Mouse (Mus musculus): Measurements from ENCODE around the gene Hoxa6. TPM values are rescaled to one million over a fixed set of nuclear protein-coding genes. Genes with fewer than 3 reads are reported as not detected.

Gene Hoxa6
- polyA plus RNA-seq, 1 experiment from 2014 or later = 2.9 TPM

GRCm38 (mm10) chr6:52235866-52236265 is 27.3 kb upstream of the Hoxa6 start:
- no peak for ATAC-seq (ENCODE audit: low FRiP score, low TSS enrichment)
- H3K4me3 ChIP-seq (ENCODE audit: low read length) = peak overlapping the region; percentile 83
- H3K27me3 ChIP-seq (ENCODE audit: insufficient read depth, low read length) = no peaks in the 10 kb centered on the region
- no peaks in the 10 kb centered on the region for H3K9me3 ChIP-seq (ENCODE audit: low read length)
- peaks cover 25% of the 10 kb centered on the region for H3K4me1 ChIP-seq (ENCODE audit: insufficient read depth, low read length)
- peak overlapping the region; percentile 84 for H3K4me2 ChIP-seq (replicated peaks; ENCODE audit: low read depth, low read length)
- peak overlapping the region; percentile 86 for H3K27ac ChIP-seq (ENCODE audit: low read length)
- 27% methylated on average over 6 of the region's 6 CpGs for WGBS
- H3K36me3 ChIP-seq (ENCODE audit: insufficient read depth, low read length) = peaks cover 7% of the 10 kb centered on the region; the same call in 1 of the 2 replicates
- H3K9ac ChIP-seq (replicated peaks; ENCODE audit: low read length) = peak overlapping the region; percentile 99

GRCm38 (mm10) chr6:52235267-52235666 is 26.7 kb upstream of the Hoxa6 start:
- WGBS = 13% methylated on average over 9 of the region's 9 CpGs
- H3K27ac ChIP-seq (ENCODE audit: low read length) = peak overlapping the region; percentile 86
- no peaks in the 10 kb centered on the region for H3K9me3 ChIP-seq (ENCODE audit: low read length)
- H3K9ac ChIP-seq (replicated peaks; ENCODE audit: low read length) = peak overlapping the region; percentile 99
- H3K4me3 ChIP-seq (ENCODE audit: low read length) = peak overlapping the region; percentile 83
- no peaks in the 10 kb centered on the region for H3K27me3 ChIP-seq (ENCODE audit: insufficient read depth, low read length)
- ATAC-seq (ENCODE audit: low FRiP score, low TSS enrichment) = 0 out of 2 replicates have a peak, but pooled peaks have one; percentile 8
- peaks cover 22% of the 10 kb centered on the region for H3K4me1 ChIP-seq (ENCODE audit: insufficient read depth, low read length)
- peak overlapping the region; percentile 84 for H3K4me2 ChIP-seq (replicated peaks; ENCODE audit: low read depth, low read length)
- peaks cover 7% of the 10 kb centered on the region; the same call in 1 of the 2 replicates for H3K36me3 ChIP-seq (ENCODE audit: insufficient read depth, low read length)

GRCm38 (mm10) chr6:52234428-52235140 is 26.1 kb upstream of the Hoxa6 start:
- peaks cover 7% of the 10 kb centered on the region; the same call in 1 of the 2 replicates for H3K36me3 ChIP-seq (ENCODE audit: insufficient read depth, low read length)
- peak overlapping the region; percentile 99 for H3K9ac ChIP-seq (replicated peaks; ENCODE audit: low read length)
- 1% methylated on average over 66 of the region's 68 CpGs for WGBS
- H3K4me3 ChIP-seq (ENCODE audit: low read length) = peak overlapping the region; percentile 83
- no peaks in the 10 kb centered on the region for H3K27me3 ChIP-seq (ENCODE audit: insufficient read depth, low read length)
- H3K27ac ChIP-seq (ENCODE audit: low read length) = peak overlapping the region; percentile 86
- H3K9me3 ChIP-seq (ENCODE audit: low read length) = no peaks in the 10 kb centered on the region
- peak; percentile 57; the same call in 1 of the 2 replicates for ATAC-seq (ENCODE audit: low FRiP score, low TSS enrichment)
- H3K4me2 ChIP-seq (replicated peaks; ENCODE audit: low read depth, low read length) = peak overlapping the region; percentile 84
- H3K4me1 ChIP-seq (ENCODE audit: insufficient read depth, low read length) = peaks cover 22% of the 10 kb centered on the region

- ATAC-seq (ENCODE audit: low FRiP score, low TSS enrichment) = peak; percentile 60
- H3K27ac ChIP-seq (ENCODE audit: low read length) = peak overlapping the region; percentile 86
- H3K4me1 ChIP-seq (ENCODE audit: insufficient read depth, low read length) = peaks cover 22% of the 10 kb centered on the region
- under 1% methylated on average over 70 of the region's 70 CpGs for WGBS
- peak overlapping the region; percentile 83 for H3K4me3 ChIP-seq (ENCODE audit: low read length)
- H3K9ac ChIP-seq (replicated peaks; ENCODE audit: low read length) = peak overlapping the region; percentile 99
- no peaks in the 10 kb centered on the region for H3K27me3 ChIP-seq (ENCODE audit: insufficient read depth, low read length)
- H3K9me3 ChIP-seq (ENCODE audit: low read length) = no peaks in the 10 kb centered on the region
- peak overlapping the region; percentile 84 for H3K4me2 ChIP-seq (replicated peaks; ENCODE audit: low read depth, low read length)
- peaks cover 7% of the 10 kb centered on the region; the same call in 1 of the 2 replicates for H3K36me3 ChIP-seq (ENCODE audit: insufficient read depth, low read length)
These were observed 25.3 kb upstream of the Hoxa6 start for GRCm38 (mm10) chr6:52233546-52234427.

GRCm38 (mm10) chr6:52232984-52233545 is 24.5 kb upstream of the Hoxa6 start:
- ATAC-seq (ENCODE audit: low FRiP score, low TSS enrichment) = no peak
- H3K27me3 ChIP-seq (ENCODE audit: insufficient read depth, low read length) = no peaks in the 10 kb centered on the region
- 1% methylated on average over 23 of the region's 23 CpGs for WGBS
- peaks cover 7% of the 10 kb centered on the region; the same call in 1 of the 2 replicates for H3K36me3 ChIP-seq (ENCODE audit: insufficient read depth, low read length)
- peaks cover 25% of the 10 kb centered on the region for H3K4me1 ChIP-seq (ENCODE audit: insufficient read depth, low read length)
- H3K9ac ChIP-seq (replicated peaks; ENCODE audit: low read length) = peak overlapping the region; percentile 99
- peak overlapping the region; percentile 84 for H3K4me2 ChIP-seq (replicated peaks; ENCODE audit: low read depth, low read length)
- peak overlapping the region; percentile 86 for H3K27ac ChIP-seq (ENCODE audit: low read length)
- H3K9me3 ChIP-seq (ENCODE audit: low read length) = no peaks in the 10 kb centered on the region
- H3K4me3 ChIP-seq (ENCODE audit: low read length) = peak overlapping the region; percentile 83

- Histone ChIP-seq H3K4me1 (ENCODE audit: insufficient read depth, low read length) (peaks cover 30% of the 10 kb centered on the region), H3K36me3 (ENCODE audit: insufficient read depth, low read length) (peaks cover 7% of the 10 kb centered on the region; the same call in 1 of the 2 replicates), H3K9ac (replicated peaks; ENCODE audit: low read length) (peak overlapping the region; percentile 99), H3K27ac (ENCODE audit: low read length) (peak overlapping the region; percentile 86), H3K27me3 (ENCODE audit: insufficient read depth, low read length) (no peaks in the 10 kb centered on the region), H3K4me2 (replicated peaks; ENCODE audit: low read depth, low read length) (peak overlapping the region; percentile 84), H3K9me3 (ENCODE audit: low read length) (no peaks in the 10 kb centered on the region), H3K4me3 (ENCODE audit: low read length) (peak overlapping the region; percentile 83)
- WGBS = under 1% methylated on average over 18 of the region's 18 CpGs
- ATAC-seq (ENCODE audit: low FRiP score, low TSS enrichment) = no peak
These were observed 24.0 kb upstream of the Hoxa6 start for GRCm38 (mm10) chr6:52232568-52232965.

- Histone ChIP-seq H3K36me3 (ENCODE audit: insufficient read depth, low read length) (peaks cover 7% of the 10 kb centered on the region; the same call in 1 of the 2 replicates), H3K4me1 (ENCODE audit: insufficient read depth, low read length) (peaks cover 33% of the 10 kb centered on the region), H3K4me2 (replicated peaks; ENCODE audit: low read depth, low read length) (peak overlapping the region; percentile 84), H3K27me3 (ENCODE audit: insufficient read depth, low read length) (no peaks in the 10 kb centered on the region), H3K4me3 (ENCODE audit: low read length) (peak overlapping the region; percentile 83), H3K9ac (replicated peaks; ENCODE audit: low read length) (peak overlapping the region; percentile 99), H3K9me3 (ENCODE audit: low read length) (no peaks in the 10 kb centered on the region), H3K27ac (ENCODE audit: low read length) (peak overlapping the region; percentile 86)
- WGBS = under 1% methylated on average over 18 of the region's 18 CpGs
- ATAC-seq (ENCODE audit: low FRiP score, low TSS enrichment) = no peak
These were observed 23.5 kb upstream of the Hoxa6 start for GRCm38 (mm10) chr6:52231885-52232567.

- 1% methylated on average over 16 of the region's 36 CpGs for WGBS
- Histone ChIP-seq H3K9ac (replicated peaks; ENCODE audit: low read length) (peak within 1 kb of the TSS; percentile 99), H3K36me3 (ENCODE audit: insufficient read depth, low read length) (peaks cover 7% of the 10 kb centered on the region; the same call in 1 of the 2 replicates), H3K27me3 (ENCODE audit: insufficient read depth, low read length) (no peaks in the 10 kb centered on the region), H3K4me3 (ENCODE audit: low read length) (peak within 1 kb of the TSS; percentile 83), H3K27ac (ENCODE audit: low read length) (peak within 1 kb of the TSS; percentile 97), H3K9me3 (ENCODE audit: low read length) (no peaks in the 10 kb centered on the region), H3K4me1 (ENCODE audit: insufficient read depth, low read length) (peaks cover 19% of the 10 kb centered on the region), H3K4me2 (replicated peaks; ENCODE audit: low read depth, low read length) (peak within 1 kb of the TSS; percentile 84)
- peak; percentile 52 for ATAC-seq (ENCODE audit: low FRiP score, low TSS enrichment)
These were observed 22.1 kb upstream of the Hoxa6 start, which contains the start of gene Hoxa9 for GRCm38 (mm10) chr6:52230516-52231165. Gene Hoxa9, minus strand, starts transcription at chr6:52231089.
